Mouse (Mus musculus) MEL (cell line): ENCODE data around the gene Gda.

Experiments used
- CHD2 ChIP-seq: IDR thresholded peaks from 2 replicates; pipeline ENCODE4 v1.6.1; 2011; ENCODE audit warnings: low read length, improper control_type of control experiment
- CTCF ChIP-seq, 3 experiments: IDR thresholded peaks in 2 of 3; conservative IDR thresholded peaks in 1 of 3; 2 replicates each; pipeline ENCODE4 v1.5.1; 2011 to 2012; ENCODE audit warnings: low read length in 3 of 3, low read depth in 2 of 3, mild to moderate bottlenecking in 2 of 3, improper control_type of control experiment in 1 of 3, inconsistent platforms in 1 of 3, mixed read lengths in 1 of 3, moderate library complexity in 1 of 3; ENCODE audit not compliant: control insufficient read depth in 1 of 3, insufficient read depth in 1 of 3, poor library complexity in 1 of 3, severe bottlenecking in 1 of 3
- E2F4 ChIP-seq: IDR thresholded peaks from 2 replicates; pipeline ENCODE4 v1.6.1; 2011; ENCODE audit warnings: low read depth, low read length, improper control_type of control experiment, borderline replicate concordance
- EP300 ChIP-seq, 2 experiments: IDR thresholded peaks; 2 replicates each; pipeline ENCODE4 v1.6.1; 2011; ENCODE audit warnings: improper control_type of control experiment in 2 of 2, low read length in 2 of 2, low read depth in 1 of 2, mild to moderate bottlenecking in 1 of 2
- POLR2A ChIP-seq, 2 experiments: IDR thresholded peaks; 2 replicates each; pipeline ENCODE4 v1.6.1; 2011 to 2012; ENCODE audit warnings: low read length in 2 of 2, mild to moderate bottlenecking in 2 of 2, control low read depth in 1 of 2, improper control_type of control experiment in 1 of 2, low read depth in 1 of 2, moderate library complexity in 1 of 2; ENCODE audit not compliant: control insufficient read depth in 1 of 2, insufficient read depth in 1 of 2, poor library complexity in 1 of 2
- ZNF384 ChIP-seq: IDR thresholded peaks from 2 replicates; pipeline ENCODE4 v1.6.1; 2012; ENCODE audit warnings: low read depth, mild to moderate bottlenecking, inconsistent platforms, low read length, improper control_type of control experiment

GRCm38 (mm10) chr19:21495817-21496216 is 22.6 kb upstream of the Gda start:
- no peak for TF ChIP-seq E2F4
- TF ChIP-seq POLR2A (IDR thresholded peaks at IDR 0.05; ENCODE audit: control insufficient read depth in 1 of 2, insufficient read depth in 1 of 2, low read depth in 1 of 2, low read length in 2 of 2, poor library complexity in 1 of 2) = no peak
- TF ChIP-seq ZNF384 = no peak
- no peak for TF ChIP-seq CTCF (IDR thresholded peaks at IDR 0.05 in 2 of 3, conservative IDR thresholded peaks at IDR 0.05 in 1 of 3; ENCODE audit: control insufficient read depth in 1 of 3, insufficient read depth in 1 of 3, low read depth in 2 of 3, low read length in 3 of 3, poor library complexity in 1 of 3, severe bottlenecking in 1 of 3)
- no peak for TF ChIP-seq EP300 (IDR thresholded peaks at IDR 0.05; ENCODE audit: low read depth in 1 of 2, low read length in 2 of 2)
- TF ChIP-seq CHD2 = no peak
